Mouse (Mus musculus) midbrain, embryonic 16.5 days (tissue): Measurements from ENCODE around the gene Arhgap32. TPM values are rescaled to one million over a fixed set of nuclear protein-coding genes. Genes with fewer than 3 reads are reported as not detected.

Experiments
- ATAC-seq: fragments of 200-750 bp; cut with Nextera tagmentation; 2 replicates; pipeline ENCODE4 v1.8.0; 2017; ENCODE audit warnings: moderate TSS enrichment
- H3K27ac ChIP-seq: fragments of 300-500 bp; sonication (generic); 2 replicates; pipeline ENCODE4 v1.5.1; 2014; ENCODE audit warnings: mild to moderate bottlenecking, low read length, mixed read lengths
- H3K27me3 ChIP-seq: fragments of 300-500 bp; sonication (generic); 2 replicates; pipeline ENCODE4 v1.6.1; 2014; ENCODE audit warnings: low read depth, low read length, mixed read lengths; ENCODE audit not compliant: control insufficient read depth, insufficient read depth
- H3K36me3 ChIP-seq: fragments of 300-500 bp; sonication (generic); 2 replicates; pipeline ENCODE4 v1.6.1; 2014; ENCODE audit warnings: mild to moderate bottlenecking, low read length, moderate library complexity, mixed read lengths; ENCODE audit not compliant: control insufficient read depth, insufficient read depth
- H3K4me1 ChIP-seq: fragments of 300-500 bp; sonication (generic); 2 replicates; pipeline ENCODE4 v1.6.1; 2014; ENCODE audit warnings: mild to moderate bottlenecking, low read length, mixed read lengths; ENCODE audit not compliant: control insufficient read depth, insufficient read depth
- H3K4me2 ChIP-seq: fragments of 300-500 bp; sonication (generic); 2 replicates; pipeline ENCODE4 v1.6.1; 2014; ENCODE audit warnings: mild to moderate bottlenecking, low read length, mixed read lengths
- H3K4me3 ChIP-seq: fragments of 300-500 bp; sonication (generic); 2 replicates; pipeline ENCODE4 v1.5.1; 2014; ENCODE audit warnings: low read depth, mild to moderate bottlenecking, low read length, moderate library complexity, mixed read lengths
- H3K9ac ChIP-seq: fragments of 300-500 bp; sonication (generic); 2 replicates; pipeline ENCODE4 v1.6.1; 2014; ENCODE audit warnings: low read depth, low read length, mixed read lengths
- H3K9me3 ChIP-seq: fragments of 300-500 bp; sonication (generic); replicated peaks from 2 replicates; pipeline ENCODE4 v1.6.1; 2014; ENCODE audit warnings: mild to moderate bottlenecking, low read length, mixed read lengths; ENCODE audit not compliant: control insufficient read depth, poor library complexity, severe bottlenecking
- WGBS: fragments of 180-500 bp; shearing (Covaris S2); extraction: QIAGEN DNeasy Blood & Tissue Kit; methylation state at CpG from one replicate; pipeline ENCODE4 v1.1.7; 2014; 5-methylcytosine and 5-hydroxymethylcytosine counted together
- polyA plus RNA-seq: library from polyadenylated mRNA; unstranded; fragments of >200 nt; fragmentation: Nextera tagmentation; extraction: Ambion mirVana; gene quantifications from 2 replicates; pipeline ENCODE4 v1.2.1, GENCODE M21; 2015

The Arhgap32 gene
- polyA plus RNA-seq, 1 experiment from 2014 or later: 11.3 TPM

GRCm38 (mm10) chr9:32146257-32146996, 30.5 kb downstream of the Arhgap32 start:
- 77% methylated on average over 12 of the region's 12 CpGs for WGBS
- Histone ChIP-seq H3K9ac (no peak overlapping the region), H3K9me3 (no peaks in the 10 kb centered on the region), H3K27ac (no peak overlapping the region), H3K36me3 (no peaks in the 10 kb centered on the region), H3K4me3 (no peak overlapping the region), H3K4me2 (no peak overlapping the region), H3K27me3 (no peaks in the 10 kb centered on the region), H3K4me1 (no peaks in the 10 kb centered on the region)
- no peak for ATAC-seq

GRCm38 (mm10) chr9:32149241-32149640, 33.3 kb downstream of the Arhgap32 start:
- no peak overlapping the region for H3K4me3 ChIP-seq
- 93% methylated on average over 3 of the region's 3 CpGs for WGBS
- H3K27me3 ChIP-seq: no peaks in the 10 kb centered on the region
- H3K36me3 ChIP-seq: no peaks in the 10 kb centered on the region
- ATAC-seq: no peak
- no peaks in the 10 kb centered on the region for H3K9me3 ChIP-seq
- H3K9ac ChIP-seq: no peak overlapping the region
- H3K27ac ChIP-seq: no peak overlapping the region
- no peak overlapping the region for H3K4me2 ChIP-seq
- H3K4me1 ChIP-seq: no peaks in the 10 kb centered on the region

DNA sequence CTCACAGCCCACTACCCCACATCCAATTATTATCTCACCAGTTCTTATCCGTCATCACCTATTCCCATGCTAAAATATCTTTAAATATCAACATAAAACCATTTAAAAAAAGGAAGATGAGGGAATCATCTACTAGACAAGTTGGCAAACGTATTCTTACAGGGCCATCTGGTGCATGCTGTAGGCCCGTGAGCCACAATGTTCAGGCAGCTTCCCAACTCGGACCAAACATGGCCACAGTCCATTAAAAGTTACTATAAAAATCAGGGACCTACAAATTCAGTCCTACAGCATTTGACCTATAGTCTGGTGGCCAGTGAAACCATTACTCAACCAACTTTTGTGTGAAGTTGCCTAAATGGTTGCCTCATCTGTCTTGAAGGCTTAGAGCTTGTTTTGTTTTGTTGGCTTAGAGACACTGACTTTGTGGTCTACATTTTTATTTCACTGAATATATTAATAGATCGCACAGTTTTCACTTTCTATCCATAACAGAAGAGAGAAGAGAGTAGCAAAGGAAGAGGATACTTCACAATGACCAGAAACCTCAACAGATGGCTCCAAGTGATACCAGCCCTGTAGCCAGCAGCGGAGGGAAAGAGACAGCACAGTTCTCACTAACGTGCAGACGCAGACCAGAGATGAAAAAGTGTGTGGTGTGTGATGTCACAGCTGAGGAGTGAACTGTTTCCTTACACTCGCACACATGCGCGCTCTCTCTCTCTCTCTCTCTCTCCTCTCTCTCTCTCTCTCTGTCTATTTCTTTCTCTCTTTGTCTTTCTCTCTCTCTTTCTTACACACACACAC, 34.1 kb downstream of the Arhgap32 start:
- Histone ChIP-seq H3K4me1 (no peaks in the 10 kb centered on the region), H3K27me3 (no peaks in the 10 kb centered on the region), H3K4me3 (no peak overlapping the region), H3K9ac (no peak overlapping the region), H3K9me3 (no peaks in the 10 kb centered on the region), H3K36me3 (no peaks in the 10 kb centered on the region), H3K27ac (no peak overlapping the region), H3K4me2 (no peak overlapping the region)
- ATAC-seq: no peak
- 94% methylated on average over 11 of the region's 11 CpGs for WGBS

- no peaks in the 10 kb centered on the region for H3K27me3 ChIP-seq
- H3K4me1 ChIP-seq: 0 out of 2 replicates have a peak, but pooled peaks cover 4% of the 10 kb centered on the region
- no peaks in the 10 kb centered on the region for H3K9me3 ChIP-seq
- H3K27ac ChIP-seq: no peak overlapping the region
- no peak for ATAC-seq
- 84% methylated on average over 3 of the region's 3 CpGs for WGBS
- no peak overlapping the region for H3K4me2 ChIP-seq
- no peak overlapping the region for H3K9ac ChIP-seq
- H3K4me3 ChIP-seq: no peak overlapping the region
- H3K36me3 ChIP-seq: no peaks in the 10 kb centered on the region
These were observed 38.9 kb downstream of the Arhgap32 start for GRCm38 (mm10) chr9:32154727-32155371.

- H3K4me1 ChIP-seq: peaks cover 6% of the 10 kb centered on the region; the same call in 1 of the 2 replicates
- 77% methylated on average over 4 of the region's 4 CpGs for WGBS
- no peak overlapping the region for H3K27ac ChIP-seq
- no peaks in the 10 kb centered on the region for H3K9me3 ChIP-seq
- no peaks in the 10 kb centered on the region for H3K27me3 ChIP-seq
- no peak for ATAC-seq
- no peak overlapping the region for H3K4me2 ChIP-seq
- no peak overlapping the region for H3K9ac ChIP-seq
- no peaks in the 10 kb centered on the region for H3K36me3 ChIP-seq
- no peak overlapping the region for H3K4me3 ChIP-seq
These were observed 40.8 kb downstream of the Arhgap32 start for GRCm38 (mm10) chr9:32156706-32157105.

DNA sequence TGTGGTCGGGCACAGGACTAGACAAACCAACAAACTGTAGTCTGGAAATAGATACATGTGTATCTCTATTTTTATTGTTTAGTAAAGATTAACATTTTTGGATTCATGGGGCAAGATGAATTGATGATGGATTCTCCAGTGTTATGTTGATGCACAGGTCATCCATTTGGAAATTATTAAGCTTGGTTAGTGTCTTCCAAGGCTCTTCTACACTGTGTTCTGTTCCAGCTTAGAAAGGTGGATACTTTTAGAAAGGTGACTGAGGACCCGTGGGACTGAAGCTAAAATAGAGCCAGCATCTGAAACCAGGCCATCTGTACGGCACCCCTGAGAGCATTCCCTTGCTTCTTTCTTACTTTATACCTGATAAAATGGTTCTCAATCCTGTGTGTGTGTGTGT, 41.3 kb downstream of the Arhgap32 start:
- Histone ChIP-seq H3K27ac (no peak overlapping the region), H3K27me3 (no peaks in the 10 kb centered on the region), H3K4me1 (peaks cover 10% of the 10 kb centered on the region), H3K4me3 (no peak overlapping the region), H3K36me3 (no peaks in the 10 kb centered on the region), H3K9me3 (no peaks in the 10 kb centered on the region), H3K9ac (no peak overlapping the region), H3K4me2 (no peak overlapping the region)
- ATAC-seq: no peak
- 71% methylated on average over 3 of the region's 3 CpGs for WGBS

GRCm38 (mm10) chr9:32158837-32159543, 43.1 kb downstream of the Arhgap32 start:
- ATAC-seq: peak; percentile 85
- H3K9ac ChIP-seq: no peak overlapping the region
- H3K4me1 ChIP-seq: peaks cover 15% of the 10 kb centered on the region
- no peak overlapping the region for H3K4me2 ChIP-seq
- no peak overlapping the region for H3K4me3 ChIP-seq
- H3K36me3 ChIP-seq: no peaks in the 10 kb centered on the region
- H3K27me3 ChIP-seq: no peaks in the 10 kb centered on the region
- no peaks in the 10 kb centered on the region for H3K9me3 ChIP-seq
- WGBS: 31% methylated on average over 3 of the region's 3 CpGs
- H3K27ac ChIP-seq: no peak overlapping the region

DNA sequence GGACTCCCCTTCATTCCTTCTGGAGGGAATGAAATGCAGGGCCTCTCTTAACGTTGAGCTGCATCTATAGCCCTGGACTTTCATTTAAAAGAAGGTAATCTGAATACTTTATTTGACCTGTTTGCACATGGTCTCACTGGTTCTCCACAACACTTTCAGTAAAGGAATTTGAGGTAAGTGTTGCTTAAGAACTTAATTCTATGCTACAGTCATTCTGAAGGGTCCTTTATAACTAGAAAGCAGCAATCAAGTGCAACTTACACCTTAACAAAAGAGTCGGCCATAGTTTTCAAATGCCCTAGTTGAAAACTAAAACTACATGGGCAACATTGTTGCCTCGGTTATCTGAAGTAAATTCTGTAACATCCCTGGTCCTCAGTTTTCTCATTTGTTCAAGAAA, 43.8 kb downstream of the Arhgap32 start:
- Histone ChIP-seq H3K9me3 (no peaks in the 10 kb centered on the region), H3K9ac (no peak overlapping the region), H3K4me1 (peaks cover 15% of the 10 kb centered on the region), H3K4me2 (no peak overlapping the region), H3K27ac (no peak overlapping the region), H3K4me3 (no peak overlapping the region), H3K36me3 (no peaks in the 10 kb centered on the region), H3K27me3 (no peaks in the 10 kb centered on the region)
- 76% methylated on average over 3 of the region's 3 CpGs for WGBS
- no peak for ATAC-seq
